Mouse (Mus musculus) intestine, embryonic 14.5 days (tissue): Measurements from ENCODE around the gene Chst15. TPM values are rescaled to one million over a fixed set of nuclear protein-coding genes. Genes with fewer than 3 reads are reported as not detected.

Experiments
- polyA plus RNA-seq: library from polyadenylated mRNA; unstranded; fragments of >200 nt; fragmentation: Nextera tagmentation; extraction: Ambion mirVana; gene quantifications from 2 replicates; pipeline ENCODE4 v1.2.1, GENCODE M21; 2014

The Chst15 gene
- polyA plus RNA-seq, 1 experiment from 2014 or later: 29.1 TPM

Other genes starting within 250 kb of the Chst15 start
- gene Cpxm2, start 162.5 kb downstream of the Chst15 start, polyA plus RNA-seq: 0.55 and 0.95 TPM in 2 replicates